Mouse (Mus musculus): ENCODE results near the gene Alg14.

DNA sequence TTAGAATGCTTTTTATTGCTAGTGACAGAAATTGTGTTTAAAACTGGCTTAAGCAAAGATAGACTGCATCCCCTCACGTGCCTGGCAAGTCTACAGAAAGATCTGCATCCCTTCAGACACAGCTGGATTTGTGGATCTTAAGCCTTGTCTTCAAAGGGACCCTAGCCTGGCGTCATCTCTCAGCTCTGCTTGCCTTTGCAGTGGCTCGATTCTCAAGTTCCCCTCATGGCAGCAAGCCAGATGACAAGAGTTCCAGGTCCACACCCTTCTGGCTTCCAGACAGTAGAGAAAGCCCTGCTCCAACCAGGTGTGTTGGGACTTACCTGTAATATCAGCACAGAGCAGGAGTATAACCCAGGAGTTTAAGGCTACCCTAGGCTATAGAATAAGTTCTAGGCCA lies 65.5 kb downstream of the Alg14 start:
- TF ChIP-seq POLR2A (IDR thresholded peaks at IDR 0.05; ENCODE audit: borderline replicate concordance, extremely low read depth, low read depth, low read length) (no peak), CTCF (IDR thresholded peaks at IDR 0.05; ENCODE audit: insufficient read depth, low read length) (no peak)

All from lung, adult 2 months (tissue).